Mouse (Mus musculus) intestine, embryonic 14.5 days (tissue): ENCODE data around the gene Hnrnpl. TPM values are rescaled to one million over a fixed set of nuclear protein-coding genes. Genes with fewer than 3 reads are reported as not detected.
A peak's percentile ranks its signal among the peaks of the same experiment; 100 is the strongest.

Experiments
- ATAC-seq: fragments of 200-750 bp; cut with Nextera tagmentation; replicated peaks from 2 replicates; pipeline ENCODE4 v1.8.0; 2017; ENCODE audit warnings: low read depth, moderate number of reproducible peaks, moderate TSS enrichment, moderate library complexity; ENCODE audit not compliant: low FRiP score, low TSS enrichment
- DNase-seq: peaks from one replicate; pipeline ENCODE4 v3.0.0-alpha.2; 2018; ENCODE audit warnings: low spot score
- H3K27ac ChIP-seq: fragments of 300-500 bp; sonication (generic); 2 replicates; pipeline ENCODE4 v1.5.1; 2014; ENCODE audit warnings: low read depth, mild to moderate bottlenecking, control low read depth
- H3K27me3 ChIP-seq: fragments of 300-500 bp; sonication (generic); replicated peaks from 2 replicates; pipeline ENCODE4 v1.6.1; 2014; ENCODE audit warnings: low read length, control low read depth; ENCODE audit not compliant: control insufficient read depth, insufficient read depth
- H3K36me3 ChIP-seq: fragments of 300-500 bp; sonication (generic); 2 replicates; pipeline ENCODE4 v1.6.1; 2014; ENCODE audit warnings: low read length, control low read depth; ENCODE audit not compliant: control insufficient read depth, insufficient read depth
- H3K4me1 ChIP-seq: fragments of 300-500 bp; sonication (generic); replicated peaks from 2 replicates; pipeline ENCODE4 v1.6.1; 2014; ENCODE audit warnings: low read length, control low read depth, mixed read lengths; ENCODE audit not compliant: control insufficient read depth, insufficient read depth
- H3K4me2 ChIP-seq: fragments of 300-500 bp; sonication (generic); 2 replicates; pipeline ENCODE4 v1.6.1; 2014; ENCODE audit warnings: low read length
- H3K4me3 ChIP-seq: fragments of 300-500 bp; sonication (generic); 2 replicates; pipeline ENCODE4 v1.5.1; 2014; ENCODE audit warnings: low read depth, low read length, control low read depth, mixed read lengths
- H3K9ac ChIP-seq: fragments of 300-500 bp; sonication (generic); 2 replicates; pipeline ENCODE4 v1.6.1; 2014; ENCODE audit warnings: mild to moderate bottlenecking, low read length
- H3K9me3 ChIP-seq: fragments of 300-500 bp; sonication (generic); 2 replicates; pipeline ENCODE4 v1.6.1; 2016; ENCODE audit warnings: low read length, control low read depth; ENCODE audit not compliant: control insufficient read depth
- WGBS: fragments of 180-500 bp; shearing (Covaris S2); extraction: QIAGEN DNeasy Blood & Tissue Kit; methylation state at CpG from one replicate; pipeline ENCODE4 v1.1.7; 2014; 5-methylcytosine and 5-hydroxymethylcytosine counted together
- polyA plus RNA-seq: library from polyadenylated mRNA; unstranded; fragments of >200 nt; fragmentation: Nextera tagmentation; extraction: Ambion mirVana; gene quantifications from 2 replicates; pipeline ENCODE4 v1.2.1, GENCODE M21; 2014

The Hnrnpl gene
- polyA plus RNA-seq, 1 experiment from 2014 or later = 232 TPM

DNA sequence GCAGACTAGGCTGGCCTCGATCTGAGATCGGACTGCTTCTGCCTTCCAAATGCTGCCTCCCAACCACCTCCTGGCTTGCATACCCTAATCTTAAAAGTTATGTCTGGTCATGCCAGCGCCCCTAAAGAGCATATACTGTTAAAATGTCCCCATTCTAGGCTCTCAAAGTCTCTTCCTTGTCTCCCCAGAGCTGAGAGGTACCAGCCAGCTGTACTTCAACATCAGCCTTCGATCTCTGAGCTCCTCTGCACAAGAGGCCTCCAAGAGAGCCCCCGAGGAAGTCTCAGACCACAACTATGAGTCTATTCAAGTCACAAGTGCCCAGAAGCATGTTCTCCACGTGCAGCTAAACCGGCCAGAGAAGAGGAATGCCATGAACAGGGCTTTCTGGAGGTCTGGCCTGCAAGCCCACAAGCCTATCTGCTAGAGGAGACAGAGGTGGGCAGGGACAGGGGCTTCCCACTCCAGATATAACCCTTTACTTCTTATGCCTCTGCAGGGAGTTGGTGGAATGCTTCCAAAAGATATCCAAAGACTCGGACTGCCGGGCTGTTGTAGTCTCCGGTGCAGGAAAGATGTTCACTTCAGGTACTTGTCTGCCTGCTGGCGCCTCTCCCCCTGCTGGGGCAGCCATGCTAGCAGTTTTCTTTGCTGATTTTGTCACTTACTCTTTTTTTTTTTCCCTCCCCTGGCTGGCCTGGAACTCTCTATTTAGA lies 17.5 kb downstream of the Hnrnpl start:
- H3K4me1 ChIP-seq = peaks cover 14% of the 10 kb centered on the region; the same call in 1 of the 2 replicates
- H3K27ac ChIP-seq = peak overlapping the region; percentile 83
- peak overlapping the region; percentile 74 for H3K9ac ChIP-seq
- H3K4me2 ChIP-seq = peak overlapping the region; percentile 71
- peak overlapping the region; percentile 57 for H3K4me3 ChIP-seq
- no peaks in the 10 kb centered on the region for H3K9me3 ChIP-seq
- DNase-seq = peak; percentile 65
- WGBS = 51% methylated on average over 11 of the region's 11 CpGs
- peaks cover 30% of the 10 kb centered on the region for H3K36me3 ChIP-seq
- no peaks in the 10 kb centered on the region for H3K27me3 ChIP-seq
- ATAC-seq = no peak

DNA sequence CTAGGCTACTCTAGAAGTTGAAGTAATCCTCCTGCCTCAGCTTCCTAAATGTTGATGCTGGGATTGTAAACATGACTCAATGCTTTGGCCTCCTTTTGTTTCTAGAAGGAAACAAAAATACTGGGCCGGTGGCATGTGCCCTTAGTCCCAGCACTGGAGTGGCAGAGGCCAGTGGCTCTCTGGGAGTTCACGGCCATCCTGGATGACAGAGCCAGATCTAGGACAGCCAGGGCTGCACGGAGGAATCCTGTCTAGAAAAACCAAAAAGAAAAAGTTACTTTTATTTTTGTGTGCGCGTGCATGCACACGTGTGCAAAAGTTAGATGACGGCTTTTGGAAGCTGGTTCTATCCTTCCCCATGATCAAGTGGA lies 18.0 kb downstream of the Hnrnpl start:
- H3K27ac ChIP-seq = peak overlapping the region; percentile 83
- WGBS = 95% methylated on average over 7 of the region's 7 CpGs
- peak; percentile 47 for DNase-seq

DNA sequence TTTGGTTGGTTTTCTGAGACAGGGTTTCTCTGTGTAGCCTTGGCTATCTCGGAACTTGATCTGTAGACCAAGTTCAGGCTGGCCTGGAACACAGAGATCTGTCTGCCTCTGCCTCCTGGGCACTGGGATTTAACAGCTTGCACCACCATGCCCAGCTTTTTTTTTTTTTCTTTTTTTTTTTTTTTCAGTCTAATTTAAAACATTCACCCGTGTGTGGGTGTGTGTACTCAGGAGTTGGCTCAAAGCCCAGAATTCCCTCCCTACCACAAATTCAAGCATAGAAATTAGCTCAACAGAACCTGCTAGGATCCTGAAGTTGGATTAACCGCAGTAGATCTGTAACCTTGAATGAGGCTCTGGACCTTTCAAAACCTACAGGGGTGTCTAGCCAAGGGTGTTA lies 19.0 kb downstream of the Hnrnpl start:
- no peak overlapping the region for H3K9ac ChIP-seq
- peaks cover 15% of the 10 kb centered on the region for H3K36me3 ChIP-seq
- no peak overlapping the region for H3K4me3 ChIP-seq
- 46% methylated on average over 3 of the region's 3 CpGs for WGBS
- H3K4me1 ChIP-seq = peaks cover 14% of the 10 kb centered on the region; the same call in 1 of the 2 replicates
- ATAC-seq = no peak
- H3K27ac ChIP-seq = no peak overlapping the region
- DNase-seq = no peak
- no peak overlapping the region for H3K4me2 ChIP-seq
- no peaks in the 10 kb centered on the region for H3K27me3 ChIP-seq
- no peaks in the 10 kb centered on the region for H3K9me3 ChIP-seq

More for the DNA sequence above, 18.0 kb downstream of the Hnrnpl start:
- Histone ChIP-seq H3K9me3 (no peaks in the 10 kb centered on the region), H3K4me1 (peaks cover 14% of the 10 kb centered on the region; the same call in 1 of the 2 replicates), H3K27me3 (no peaks in the 10 kb centered on the region), H3K36me3 (peaks cover 25% of the 10 kb centered on the region), H3K9ac (no peak overlapping the region; the same call in 1 of the 2 replicates), H3K4me2 (peak overlapping the region; percentile 71; the same call in 1 of the 2 replicates), H3K4me3 (no peak overlapping the region)
- no peak for ATAC-seq

DNA sequence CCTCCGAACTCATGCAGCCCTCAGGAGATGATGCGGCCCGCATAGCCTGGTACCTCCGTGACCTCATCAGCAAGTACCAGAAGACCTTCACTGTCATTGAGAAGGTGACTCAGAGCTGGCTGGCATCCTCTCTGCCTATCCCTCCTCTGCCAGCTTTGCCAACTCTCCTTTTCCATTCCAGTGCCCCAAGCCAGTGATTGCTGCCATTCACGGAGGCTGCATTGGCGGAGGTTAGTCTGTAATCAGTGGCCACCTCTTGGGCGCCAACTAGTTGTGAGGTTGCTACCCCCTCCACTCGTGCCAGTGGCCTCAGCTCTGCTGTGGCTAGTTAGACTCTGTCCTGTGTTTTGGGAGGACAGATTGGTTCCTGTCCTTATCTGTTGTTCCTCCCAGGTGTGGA lies 21.5 kb downstream of the Hnrnpl start:
- no peak for ATAC-seq
- WGBS = 93% methylated on average over 8 of the region's 8 CpGs
- Histone ChIP-seq H3K4me1 (peaks cover 14% of the 10 kb centered on the region; the same call in 1 of the 2 replicates), H3K27me3 (no peaks in the 10 kb centered on the region), H3K9ac (no peak overlapping the region), H3K27ac (no peak overlapping the region), H3K4me3 (no peak overlapping the region), H3K9me3 (no peaks in the 10 kb centered on the region), H3K36me3 (peaks cover 12% of the 10 kb centered on the region), H3K4me2 (no peak overlapping the region)
- DNase-seq = no peak

DNA sequence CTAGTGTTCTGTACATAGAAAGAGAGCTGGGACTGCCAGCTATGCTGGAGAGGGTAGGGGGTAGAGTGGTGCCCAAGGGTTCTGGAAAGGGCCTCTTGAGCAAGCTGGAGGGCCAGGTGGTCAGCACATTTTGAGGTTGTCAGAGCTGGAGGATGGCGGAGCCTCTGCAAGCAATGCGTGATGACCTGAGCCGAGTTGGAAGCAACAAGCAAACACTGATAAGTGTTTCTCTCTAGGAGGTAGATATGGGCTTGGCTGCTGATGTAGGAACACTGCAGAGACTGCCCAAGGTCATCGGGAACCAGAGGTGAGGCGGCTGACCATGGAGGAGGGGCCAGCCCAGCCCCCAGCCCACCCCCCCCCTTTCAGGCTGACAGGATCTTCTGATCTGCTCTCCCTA lies 22.6 kb downstream of the Hnrnpl start:
- Histone ChIP-seq H3K4me3 (no peak overlapping the region), H3K4me2 (no peak overlapping the region), H3K36me3 (peaks cover 12% of the 10 kb centered on the region), H3K27ac (peak overlapping the region; percentile 69; the same call in 1 of the 2 replicates), H3K9ac (no peak overlapping the region), H3K9me3 (no peaks in the 10 kb centered on the region), H3K4me1 (peaks cover 9% of the 10 kb centered on the region; the same call in 1 of the 2 replicates), H3K27me3 (no peaks in the 10 kb centered on the region)
- DNase-seq = no peak
- 70% methylated on average over 5 of the region's 5 CpGs for WGBS
- no peak for ATAC-seq

DNA sequence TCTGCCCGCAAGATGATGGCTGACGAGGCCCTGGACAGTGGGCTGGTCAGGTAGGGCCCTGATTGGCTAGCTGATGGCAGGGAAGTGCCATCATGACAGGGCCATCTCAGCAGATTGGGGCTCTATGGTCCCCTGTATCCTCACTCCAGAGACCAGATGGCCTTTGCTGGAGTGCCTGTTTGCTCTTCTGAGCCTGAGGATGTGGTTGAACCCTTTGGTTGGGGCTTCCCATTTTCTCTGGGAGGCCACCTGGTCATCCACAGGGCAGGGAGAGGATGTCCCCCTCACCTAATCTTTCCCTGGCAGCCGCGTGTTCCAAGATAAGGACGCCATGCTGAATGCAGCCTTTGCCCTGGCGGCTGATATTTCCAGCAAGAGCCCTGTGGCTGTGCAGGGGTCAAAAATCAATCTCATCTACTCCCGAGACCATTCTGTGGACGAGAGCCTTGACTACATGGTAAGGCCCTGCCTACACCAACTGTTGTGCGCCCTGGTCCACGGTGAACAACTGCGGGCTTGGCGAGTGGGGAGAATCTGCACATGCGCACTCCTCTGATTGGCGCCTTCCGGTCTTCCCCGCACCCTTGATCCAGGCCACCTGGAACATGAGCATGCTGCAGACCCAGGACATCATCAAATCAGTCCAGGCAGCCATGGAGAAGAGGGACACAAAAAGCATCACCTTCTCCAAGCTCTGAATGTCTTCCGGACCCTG lies 23.2 kb downstream of the Hnrnpl start:
- no peak overlapping the region for H3K9ac ChIP-seq
- no peaks in the 10 kb centered on the region for H3K9me3 ChIP-seq
- DNase-seq (no peak), ATAC-seq (peak; percentile 21; the same call in 1 of the 2 replicates)
- WGBS = 75% methylated on average over 17 of the region's 17 CpGs
- no peaks in the 10 kb centered on the region for H3K27me3 ChIP-seq
- 0 out of 2 replicates have a peak, but pooled peaks cover 3% of the 10 kb centered on the region for H3K4me1 ChIP-seq
- no peak overlapping the region for H3K4me2 ChIP-seq
- peak overlapping the region; percentile 69 for H3K27ac ChIP-seq
- peaks cover 12% of the 10 kb centered on the region for H3K36me3 ChIP-seq
- H3K4me3 ChIP-seq = no peak overlapping the region

DNA sequence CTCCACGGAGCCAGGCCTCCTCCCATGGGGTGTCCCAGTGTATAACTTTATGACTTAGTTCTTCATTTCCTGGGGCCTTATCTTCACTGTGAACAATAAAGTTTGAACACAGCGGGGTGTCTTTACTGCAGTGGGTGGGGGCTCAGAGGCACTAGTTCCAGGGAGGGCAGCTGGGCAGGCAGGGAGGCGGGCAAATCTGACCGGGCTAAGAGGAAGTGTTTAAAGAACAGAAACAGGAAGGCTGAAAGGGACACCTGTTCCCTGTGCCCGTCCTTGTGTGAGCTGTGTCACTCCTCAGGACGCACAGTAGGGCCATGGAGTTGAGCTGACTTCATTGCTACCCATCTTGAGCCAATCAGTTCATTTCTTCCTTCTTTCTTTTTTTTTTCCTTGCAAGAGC lies 23.8 kb downstream of the Hnrnpl start:
- Histone ChIP-seq H3K27ac (peak overlapping the region; percentile 69), H3K27me3 (no peaks in the 10 kb centered on the region), H3K36me3 (peaks cover 12% of the 10 kb centered on the region), H3K4me1 (0 out of 2 replicates have a peak, but pooled peaks cover 3% of the 10 kb centered on the region), H3K9me3 (no peaks in the 10 kb centered on the region), H3K4me3 (no peak overlapping the region), H3K4me2 (0 out of 2 replicates have a peak overlapping the region, but pooled peaks have one; percentile 9), H3K9ac (no peak overlapping the region)
- DNase-seq (no peak), ATAC-seq (peak; percentile 46)
- 55% methylated on average over 6 of the region's 6 CpGs for WGBS

DNA sequence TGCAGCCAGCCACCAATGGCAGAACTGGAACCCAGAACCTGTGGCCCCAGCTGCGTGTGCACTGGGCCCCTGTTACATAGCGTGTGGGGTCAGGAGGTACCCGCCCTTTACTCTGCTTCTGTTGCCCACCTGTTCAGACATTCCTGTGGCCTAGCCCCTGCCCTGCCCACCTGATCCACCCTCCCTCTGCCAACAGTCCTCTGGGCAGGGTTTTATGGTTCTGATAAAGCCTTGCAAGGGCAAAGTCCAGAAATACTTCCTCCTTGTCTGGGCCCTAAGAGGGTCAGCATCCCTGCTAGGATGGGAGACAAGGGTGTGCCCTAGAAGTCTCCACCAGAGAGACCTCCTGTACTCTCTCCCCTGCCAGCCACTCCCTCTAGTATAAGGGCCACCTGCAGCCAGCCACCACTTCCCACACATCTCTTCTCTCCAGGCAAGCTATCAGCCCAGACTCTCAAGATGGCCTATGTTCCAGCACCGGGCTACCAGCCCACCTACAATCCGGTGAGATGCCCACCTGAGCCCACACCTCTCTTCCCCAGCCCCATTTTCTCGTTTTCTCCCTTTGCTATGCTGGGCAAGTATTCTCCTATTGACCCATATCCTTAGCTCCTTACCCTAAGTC lies 25.5 kb downstream of the Hnrnpl start, which contains the start of gene Lgals4:
Lgals4 (plus strand) TSS at position 132 of the 625 bp plus-strand sequence.
- Histone ChIP-seq H3K4me2 (peak within 1 kb of the TSS; percentile 42), H3K27me3 (no peaks in the 10 kb centered on the region), H3K9ac (peak within 1 kb of the TSS; percentile 40), H3K27ac (peak within 1 kb of the TSS; percentile 69), H3K36me3 (peaks cover 12% of the 10 kb centered on the region), H3K9me3 (no peaks in the 10 kb centered on the region), H3K4me1 (no peaks in the 10 kb centered on the region), H3K4me3 (peak within 1 kb of the TSS; percentile 26)
- no peak for DNase-seq
- peak; percentile 85 for ATAC-seq
- WGBS = 70% methylated on average over 6 of the region's 6 CpGs
